Mouse (Mus musculus): Measurements from ENCODE around the gene Smtn. TPM values are rescaled to one million over a fixed set of nuclear protein-coding genes. Genes with fewer than 3 reads are reported as not detected.

The Smtn gene
- 0.17 TPM for polyA plus RNA-seq (2017; shearing (Covaris generic))

DNA sequence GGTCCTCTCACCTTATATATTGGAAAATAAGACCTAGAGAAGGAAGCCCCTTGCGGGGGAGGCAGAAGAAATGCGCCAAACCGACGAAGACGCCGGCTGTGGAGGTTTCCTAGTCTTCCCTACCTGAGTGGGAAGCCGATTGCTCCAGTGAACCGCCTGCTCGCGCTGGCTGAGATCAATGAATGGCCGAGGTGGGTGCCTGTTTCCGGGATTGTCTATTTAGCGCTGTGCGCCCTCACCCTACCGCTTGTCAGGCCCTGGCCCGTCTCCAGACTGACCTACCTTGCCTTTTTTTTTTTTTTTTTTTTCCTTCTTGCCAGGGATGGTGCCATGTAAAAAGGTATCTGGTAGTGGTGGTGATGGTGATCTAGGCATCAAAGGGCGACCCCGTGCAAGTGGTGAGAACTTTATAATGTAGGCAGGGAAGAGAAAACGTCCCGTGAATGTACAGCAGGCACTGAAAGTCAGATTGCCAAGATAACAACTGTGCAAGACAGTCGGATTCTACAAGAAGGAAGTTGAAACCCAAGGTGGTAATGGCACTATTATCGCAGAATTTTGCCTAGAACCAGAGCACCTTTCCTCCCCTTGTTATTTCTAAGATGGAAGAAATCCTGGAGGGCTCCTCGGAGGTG is at the start of gene Smtn:
TSS of gene Smtn (minus strand) at position 162 of the 635 bp plus-strand sequence.

DNA sequence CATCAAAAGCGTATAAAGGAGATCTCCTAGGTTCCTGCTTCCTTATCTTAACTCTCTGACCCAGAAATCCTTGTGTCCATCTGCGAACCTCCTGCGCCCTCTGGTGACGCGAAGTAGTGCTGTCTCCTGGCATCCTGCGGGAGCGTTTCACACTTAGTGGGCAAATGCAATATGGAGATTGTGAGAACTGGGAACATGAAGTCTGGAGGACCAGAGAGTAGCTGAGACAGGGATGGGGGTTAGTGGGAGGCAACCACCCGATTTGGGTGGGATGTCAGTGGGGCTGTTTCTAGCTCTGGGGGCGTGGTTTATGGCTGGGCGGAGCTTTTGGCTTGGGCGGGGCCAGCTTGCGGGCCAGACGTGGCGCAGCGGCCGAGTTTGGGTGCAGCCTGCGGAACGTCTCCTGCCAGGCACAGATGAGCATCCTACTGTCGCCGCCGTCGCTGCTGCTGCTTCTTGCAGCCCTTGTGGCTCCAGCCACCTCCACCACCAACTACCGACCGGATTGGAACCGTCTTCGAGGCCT is 25.8 kb downstream of the Smtn start, which contains the start of gene Selenom:
TSS of gene Selenom (plus strand) at position 156 of the 526 bp plus-strand sequence.

DNA sequence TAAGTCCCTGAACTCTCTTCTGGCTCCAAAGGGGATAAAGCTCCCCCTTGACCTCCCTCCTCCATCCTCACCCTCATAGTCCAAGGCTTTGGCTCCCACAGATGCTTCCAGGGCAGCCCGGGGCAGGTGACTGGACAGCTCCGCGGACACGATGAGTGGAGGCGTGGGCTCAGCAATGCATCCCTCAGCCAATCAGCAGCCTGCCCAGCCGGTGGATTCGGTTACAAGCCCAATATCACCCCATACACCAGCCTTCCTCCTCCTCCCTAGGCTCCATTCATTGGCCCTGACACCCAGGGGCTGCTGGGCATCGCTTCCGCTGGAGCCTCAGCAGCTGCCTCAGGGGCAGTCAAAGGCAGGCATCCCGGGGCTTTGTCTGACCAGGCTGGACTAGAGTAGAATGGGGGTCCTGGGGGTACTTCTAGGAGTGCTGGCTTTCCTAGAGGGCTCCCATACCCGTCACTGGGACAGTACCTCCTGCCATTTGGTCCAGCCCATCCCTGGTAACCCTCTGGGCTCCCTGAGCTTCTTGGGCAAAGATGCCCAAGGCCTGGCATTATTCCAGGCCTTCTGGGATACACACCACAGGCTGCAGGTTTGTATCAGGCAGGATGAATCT is 52.4 kb downstream of the Smtn start, which contains the start of gene Pla2g3:
TSS of gene Pla2g3 (plus strand) at position 333 of the 619 bp plus-strand sequence.

Other genes starting within 250 kb of the Smtn start
- gene Pik3ip1, start 210.2 kb downstream of the Smtn start, polyA plus RNA-seq (2017; shearing (Covaris generic)), result 438 TPM
- gene Limk2, start 131.4 kb downstream of the Smtn start, polyA plus RNA-seq (2017; shearing (Covaris generic)), result 73.9 TPM
- 33.7 TPM for gene Rnf185, start 88.2 kb downstream of the Smtn start, polyA plus RNA-seq (2017; shearing (Covaris generic))
- gene Pla2g3, start 52.3 kb downstream of the Smtn start, polyA plus RNA-seq (2017; shearing (Covaris generic)), result not detected
- gene Inpp5j, start 35.8 kb downstream of the Smtn start, polyA plus RNA-seq (2017; shearing (Covaris generic)), result not detected
- not detected for gene Selenom, start 25.9 kb downstream of the Smtn start, polyA plus RNA-seq (2017; shearing (Covaris generic))
- 34.4 TPM for gene Morc2a, start 108.6 kb upstream of the Smtn start, polyA plus RNA-seq (2017; shearing (Covaris generic))